Mouse (Mus musculus) hindbrain, embryonic 14.5 days (tissue): ENCODE results near the gene Gm9733. TPM values are rescaled to one million over a fixed set of nuclear protein-coding genes. Genes with fewer than 3 reads are reported as not detected.

Experiments used
- ATAC-seq: fragments of 200-750 bp; cut with Nextera tagmentation; 2 replicates; pipeline ENCODE4 v1.8.0; 2017; ENCODE audit warnings: moderate number of reproducible peaks, mild to moderate bottlenecking, moderate TSS enrichment, moderate library complexity; ENCODE audit not compliant: low FRiP score
- DNase-seq: peaks from one replicate; pipeline ENCODE4 v3.0.0-alpha.2; 2015; ENCODE audit warnings: low spot score
- H3K27ac ChIP-seq: fragments of 300-500 bp; sonication (generic); 2 replicates; pipeline ENCODE4 v1.5.1; 2014; ENCODE audit warnings: mild to moderate bottlenecking, moderate library complexity
- H3K27me3 ChIP-seq: fragments of 300-500 bp; sonication (generic); 2 replicates; pipeline ENCODE4 v1.6.1; 2014; ENCODE audit warnings: mild to moderate bottlenecking, low read length, mixed read lengths; ENCODE audit not compliant: control insufficient read depth, insufficient read depth
- H3K36me3 ChIP-seq: fragments of 300-500 bp; sonication (generic); replicated peaks from 2 replicates; pipeline ENCODE4 v1.6.1; 2014; ENCODE audit not compliant: control insufficient read depth, insufficient read depth
- H3K4me1 ChIP-seq: fragments of 300-500 bp; sonication (generic); replicated peaks from 2 replicates; pipeline ENCODE4 v1.6.1; 2014; ENCODE audit warnings: antibody characterized with exemption, low read length, mixed read lengths; ENCODE audit not compliant: control insufficient read depth, insufficient read depth
- H3K4me2 ChIP-seq: fragments of 300-500 bp; sonication (generic); replicated peaks from 2 replicates; pipeline ENCODE4 v1.6.1; 2014; ENCODE audit warnings: mild to moderate bottlenecking, moderate library complexity
- H3K4me3 ChIP-seq: fragments of 300-500 bp; sonication (generic); replicated peaks from 2 replicates; pipeline ENCODE4 v1.5.1; 2014; ENCODE audit warnings: mild to moderate bottlenecking, low read length
- H3K9ac ChIP-seq: fragments of 300-500 bp; sonication (generic); 2 replicates; pipeline ENCODE4 v1.6.1; 2014
- H3K9me3 ChIP-seq: fragments of 300-500 bp; sonication (generic); 2 replicates; pipeline ENCODE4 v1.6.1; 2016; ENCODE audit warnings: low read length; ENCODE audit not compliant: control insufficient read depth
- WGBS: fragments of 180-500 bp; shearing (Covaris S2); extraction: QIAGEN DNeasy Blood & Tissue Kit; methylation state at CpG from one replicate; pipeline ENCODE4 v1.1.7; 2014; 5-methylcytosine and 5-hydroxymethylcytosine counted together
- polyA plus RNA-seq: library from polyadenylated mRNA; unstranded; fragments of >200 nt; fragmentation: Nextera tagmentation; extraction: Ambion mirVana; gene quantifications from 2 replicates; pipeline ENCODE4 v1.2.1, GENCODE M21; 2014

Gm9733 gene
- polyA plus RNA-seq, 1 experiment from 2014 or later: not detected

DNA sequence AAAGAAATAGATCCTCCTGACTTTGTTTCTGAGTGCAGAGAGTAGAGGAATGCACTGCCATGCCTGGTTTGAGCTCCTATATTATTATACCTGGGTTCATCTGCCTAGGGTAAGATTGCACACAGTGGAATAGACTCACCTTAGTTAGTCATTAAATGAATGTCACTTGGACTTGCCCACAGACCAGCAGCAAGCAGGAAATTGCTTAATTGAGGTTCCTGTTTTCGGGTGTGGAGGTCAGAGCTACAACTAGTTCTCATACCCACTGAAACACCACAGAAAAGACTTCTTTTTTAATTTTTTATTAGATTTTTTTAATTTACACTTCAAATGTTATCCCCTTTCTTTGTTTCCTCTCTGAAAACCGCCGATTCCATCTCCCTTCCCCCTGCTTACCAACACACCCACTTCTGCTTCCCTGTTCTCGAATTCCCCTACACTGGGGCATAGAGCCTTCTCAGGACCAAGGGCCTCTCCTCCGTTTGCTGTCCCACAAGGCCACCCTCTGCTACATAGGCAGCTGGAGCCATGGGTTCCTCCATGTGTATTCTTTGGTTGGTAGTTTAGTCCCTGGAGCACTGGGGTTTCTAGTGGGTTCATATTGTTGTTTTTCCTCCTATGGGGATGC lies 56.1 kb downstream of the Gm9733 start:
- no peak overlapping the region for H3K4me2 ChIP-seq
- ATAC-seq (no peak), DNase-seq (no peak)
- H3K4me1 ChIP-seq: no peaks in the 10 kb centered on the region
- WGBS: 83% methylated on average over 5 of the region's 5 CpGs
- H3K27ac ChIP-seq: no peak overlapping the region
- no peaks in the 10 kb centered on the region for H3K9me3 ChIP-seq
- no peaks in the 10 kb centered on the region for H3K27me3 ChIP-seq
- no peak overlapping the region for H3K9ac ChIP-seq
- H3K4me3 ChIP-seq: no peak overlapping the region
- no peaks in the 10 kb centered on the region for H3K36me3 ChIP-seq

DNA sequence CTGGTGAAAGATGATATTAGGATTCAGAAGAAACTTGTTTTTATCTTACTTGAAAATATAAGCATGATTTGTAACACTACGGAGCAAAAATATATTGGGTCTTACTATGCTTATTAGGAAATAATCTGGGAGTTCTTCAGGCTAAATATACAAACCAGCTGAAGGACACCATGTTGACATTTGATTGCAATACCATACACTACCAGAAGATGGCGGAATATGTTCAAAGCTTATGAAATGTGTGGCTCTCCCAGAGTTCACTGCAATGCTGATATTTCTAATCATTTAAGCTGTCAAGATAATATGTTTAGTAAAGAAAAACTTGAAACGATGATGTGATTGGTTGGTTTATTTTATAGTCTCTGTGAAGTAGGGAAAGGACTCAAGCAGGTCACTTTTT lies 67.7 kb downstream of the Gm9733 start:
- 15% methylated on average over 3 of the region's 3 CpGs for WGBS
- DNase-seq: peak; percentile 64
- no peak overlapping the region for H3K27ac ChIP-seq
- ATAC-seq: no peak
- H3K4me2 ChIP-seq: no peak overlapping the region
- no peak overlapping the region for H3K9ac ChIP-seq
- H3K9me3 ChIP-seq: no peaks in the 10 kb centered on the region
- H3K4me3 ChIP-seq: no peak overlapping the region
- H3K27me3 ChIP-seq: no peaks in the 10 kb centered on the region
- no peaks in the 10 kb centered on the region for H3K4me1 ChIP-seq
- H3K36me3 ChIP-seq: no peaks in the 10 kb centered on the region

DNA sequence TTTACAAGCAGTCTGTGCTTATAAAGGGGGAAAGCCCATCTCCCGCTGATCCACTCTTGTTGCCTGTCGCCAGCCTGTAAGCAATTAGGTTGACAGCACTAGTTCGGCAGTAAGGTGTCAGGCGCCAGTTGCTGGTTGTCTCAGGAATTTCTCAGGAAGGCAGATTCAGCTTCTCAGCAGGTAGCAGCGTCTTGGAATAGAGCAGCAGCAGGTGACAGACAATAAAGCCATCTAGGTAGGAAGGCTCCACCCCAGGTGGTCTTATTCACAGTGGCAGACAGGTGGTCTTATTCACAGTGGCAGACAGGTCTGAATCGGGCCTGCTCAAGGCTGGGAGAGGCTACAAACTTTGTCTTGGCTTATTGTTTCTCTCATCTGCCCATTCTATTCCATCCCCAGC lies 76.4 kb downstream of the Gm9733 start:
- H3K27me3 ChIP-seq: no peaks in the 10 kb centered on the region
- ATAC-seq: no peak
- H3K27ac ChIP-seq: no peak overlapping the region
- H3K36me3 ChIP-seq: no peaks in the 10 kb centered on the region
- 76% methylated on average over 6 of the region's 6 CpGs for WGBS
- H3K4me1 ChIP-seq: no peaks in the 10 kb centered on the region
- no peak overlapping the region for H3K4me3 ChIP-seq
- no peak overlapping the region for H3K4me2 ChIP-seq
- no peak for DNase-seq
- H3K9me3 ChIP-seq: no peaks in the 10 kb centered on the region
- no peak overlapping the region for H3K9ac ChIP-seq

Other genes starting within 250 kb of the Gm9733 start
- not detected in 2 replicates for gene Sirpb1a, start 94.2 kb upstream of the Gm9733 start, polyA plus RNA-seq
- gene Sirpb1b, start 242.8 kb upstream of the Gm9733 start, polyA plus RNA-seq: not detected in 2 replicates